8 mouse cellular contexts compared by ENCODE assay signal in the genomic region with DNA sequence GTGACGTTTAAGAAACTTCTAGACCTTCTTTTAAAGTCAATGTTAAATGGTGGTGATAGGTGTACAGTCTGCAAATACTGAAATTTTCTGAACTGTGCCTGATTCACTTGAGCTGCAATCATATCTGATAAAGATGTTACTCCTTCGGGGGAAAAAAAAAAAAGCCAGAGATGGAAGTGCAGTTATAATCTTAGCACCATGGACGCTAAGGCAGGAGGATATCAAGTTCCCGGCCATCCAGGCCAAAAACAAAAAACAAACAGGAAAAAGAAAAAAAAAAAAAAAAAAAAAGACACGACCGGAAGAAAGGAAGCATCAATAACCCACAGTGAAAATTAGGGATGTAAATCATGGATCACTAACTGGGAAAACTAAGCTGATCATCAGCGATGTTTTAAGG. TPM values are rescaled to one million over a fixed set of nuclear protein-coding genes. Genes with fewer than 3 reads are reported as not detected.
DNase-seq lines count a peak whose midpoint lies in the region; ATAC-seq and TF ChIP-seq lines count a peak whose summit lies in the region.

No protein-coding gene starts in this region.

- peak overlapping the region; percentile 95 for H3K4me3 ChIP-seq in heart, embryonic 16.5 days (ENCODE audit: low read length)
- H3K4me3 ChIP-seq in MEL (ENCODE audit: control insufficient read depth in 1 of 2, insufficient read depth in 1 of 2, low read depth in 2 of 2, low read length in 2 of 2) = peak overlapping the region; percentile 84 to 98
- peak overlapping the region; percentile 92 for H3K4me3 ChIP-seq in hindbrain, embryonic 11.5 days (ENCODE audit: low read depth, low read length)
- H3K4me3 ChIP-seq in midbrain, embryonic 10.5 days = peak overlapping the region; percentile 93

- TF ChIP-seq RAD21 in MEL (IDR thresholded peaks at IDR 0.05; ENCODE audit: low read depth, low read length) = no peak

- H3K4me1 ChIP-seq in heart, embryonic 16.5 days (ENCODE audit: control insufficient read depth, insufficient read depth, low read length) = peaks cover 28% of the 10 kb centered on the region
- peaks cover 5 to 11% of the 10 kb centered on the region in 2 experiments; a peak in 3 of 4 replicates for H3K4me1 ChIP-seq in MEL (ENCODE audit: control insufficient read depth in 1 of 2, insufficient read depth in 2 of 2, low read length in 2 of 2)
- H3K4me1 ChIP-seq in hindbrain, embryonic 11.5 days (replicated peaks; ENCODE audit: control insufficient read depth, insufficient read depth, low read length) = no peaks in the 10 kb centered on the region
- H3K4me1 ChIP-seq in midbrain, embryonic 10.5 days = peaks cover 29% of the 10 kb centered on the region

- H3K79me2 ChIP-seq in MEL (ENCODE audit: control insufficient read depth, insufficient read depth, low read length, poor library complexity) = peaks cover 45% of the 10 kb centered on the region

- 0 out of 2 replicates have a peak, but pooled peaks cover 2% of the 10 kb centered on the region for H3K36me3 ChIP-seq in heart, embryonic 16.5 days (ENCODE audit: control insufficient read depth, insufficient read depth)
- H3K36me3 ChIP-seq in MEL (ENCODE audit: control insufficient read depth in 1 of 2, insufficient read depth in 2 of 2, low read length in 2 of 2) = peaks cover 1 to 16% of the 10 kb centered on the region in 2 experiments
- H3K36me3 ChIP-seq in hindbrain, embryonic 11.5 days (ENCODE audit: control insufficient read depth, insufficient read depth, low read length) = no peaks in the 10 kb centered on the region
- peaks cover 17% of the 10 kb centered on the region for H3K36me3 ChIP-seq in midbrain, embryonic 10.5 days

- H3K4me2 ChIP-seq in heart, embryonic 16.5 days (ENCODE audit: low read depth, low read length) = peak overlapping the region; percentile 76
- peak overlapping the region; percentile 79 for H3K4me2 ChIP-seq in hindbrain, embryonic 11.5 days (replicated peaks; ENCODE audit: low read depth, low read length)

- WGBS in heart, embryonic 16.5 days = 15% methylated on average over 7 of the region's 7 CpGs
- 30% methylated on average over 7 of the region's 7 CpGs for WGBS in hindbrain, embryonic 11.5 days
- 32% methylated on average over 7 of the region's 7 CpGs for WGBS in midbrain, embryonic 10.5 days

- TF ChIP-seq EP300 in MEL (IDR thresholded peaks at IDR 0.05; ENCODE audit: low read depth in 1 of 2, low read length in 2 of 2) = no peak

- peak overlapping the region; percentile 100 for H3K9ac ChIP-seq in heart, embryonic 16.5 days (ENCODE audit: low read length)
- peak overlapping the region; percentile 97 for H3K9ac ChIP-seq in MEL (ENCODE audit: control insufficient read depth, low read depth, low read length, poor library complexity, severe bottlenecking)
- peak overlapping the region; percentile 89 for H3K9ac ChIP-seq in hindbrain, embryonic 11.5 days (ENCODE audit: low read depth, low read length)

- ATAC-seq in heart, embryonic 16.5 days (replicated peaks; ENCODE audit: extremely low read depth, insufficient read depth, low FRiP score) = no peak
- no peak for ATAC-seq in hindbrain, embryonic 11.5 days (ENCODE audit: low FRiP score)
- no peak for ATAC-seq in erythroid progenitor cell, adult 5-6 weeks (replicated peaks; ENCODE audit: low FRiP score, poor library complexity, severe bottlenecking)

- H3K27me3 ChIP-seq in heart, embryonic 16.5 days (ENCODE audit: control insufficient read depth, insufficient read depth, low read length) = no peaks in the 10 kb centered on the region
- no peaks in the 10 kb centered on the region for H3K27me3 ChIP-seq in MEL (ENCODE audit: control insufficient read depth in 1 of 2, insufficient read depth in 2 of 2, low read length in 2 of 2)
- H3K27me3 ChIP-seq in hindbrain, embryonic 11.5 days (ENCODE audit: control insufficient read depth, insufficient read depth, low read length) = no peaks in the 10 kb centered on the region
- no peaks in the 10 kb centered on the region for H3K27me3 ChIP-seq in midbrain, embryonic 10.5 days (ENCODE audit: low read depth, poor library complexity, severe bottlenecking)

- H3K9me3 ChIP-seq in heart, embryonic 16.5 days (replicated peaks; ENCODE audit: control insufficient read depth, low read length) = no peaks in the 10 kb centered on the region
- no peaks in the 10 kb centered on the region for H3K9me3 ChIP-seq in MEL (replicated peaks; ENCODE audit: insufficient read depth, low read length)
- H3K9me3 ChIP-seq in hindbrain, embryonic 11.5 days (ENCODE audit: control insufficient read depth, low read length) = no peaks in the 10 kb centered on the region
- no peaks in the 10 kb centered on the region for H3K9me3 ChIP-seq in midbrain, embryonic 10.5 days (replicated peaks)

- no peak for DNase-seq in heart, postnatal 14 days
- DNase-seq in MEL (ENCODE audit: low read depth, low spot score) = no peak
- DNase-seq in hindbrain, embryonic 11.5 days (ENCODE audit: low spot score) = no peak
- no peak for DNase-seq in midbrain, embryonic 10.5 days (ENCODE audit: low spot score)
- no peak for DNase-seq in right cerebral cortex, adult 18-20 months
- DNase-seq in thymus, postnatal 36 days = no peak

- TF ChIP-seq CTCF in MEL (IDR thresholded peaks at IDR 0.05 in 2 of 3, conservative IDR thresholded peaks at IDR 0.05 in 1 of 3; ENCODE audit: control insufficient read depth in 1 of 3, insufficient read depth in 1 of 3, low read depth in 2 of 3, low read length in 3 of 3, poor library complexity in 1 of 3, severe bottlenecking in 1 of 3) = no peak

- intact Hi-C loops in heart, postnatal 14 days (cut with DNase I) = loop anchor here (5.0 kb wide), 2 partner anchors 71 to 116 kb away; a partner anchor contains a TSS

- no peak for TF ChIP-seq POLR2A in MEL (IDR thresholded peaks at IDR 0.05; ENCODE audit: control insufficient read depth in 1 of 2, insufficient read depth in 1 of 2, low read depth in 1 of 2, low read length in 2 of 2, poor library complexity in 1 of 2)

- peak overlapping the region; percentile 99 for H3K27ac ChIP-seq in heart, embryonic 16.5 days (ENCODE audit: low read length)
- H3K27ac ChIP-seq in MEL (ENCODE audit: control insufficient read depth, low read depth, low read length) = peak overlapping the region; percentile 95
- no peak overlapping the region for H3K27ac ChIP-seq in hindbrain, embryonic 11.5 days (ENCODE audit: low read depth, low read length)
- H3K27ac ChIP-seq in midbrain, embryonic 10.5 days (replicated peaks) = 0 out of 2 replicates have a peak overlapping the region, but pooled peaks have one; percentile 100

TF ChIP-seq in MEL, 35 proteins besides CTCF, POLR2A, EP300 and RAD21:
- TF ChIP-seq USF1 (IDR thresholded peaks at IDR 0.05; ENCODE audit: low read depth, low read length) (no peak), MAZ (IDR thresholded peaks at IDR 0.05; ENCODE audit: low read depth, low read length) (no peak), ZNF384 (IDR thresholded peaks at IDR 0.05; ENCODE audit: low read depth, low read length) (peak; percentile 72; the same call in 1 of the 2 replicates), CHD1 (IDR thresholded peaks at IDR 0.05; ENCODE audit: low read depth, low read length) (0 out of 2 replicates have a peak, but pooled peaks have one; percentile 51), TAL1 (IDR thresholded peaks at IDR 0.05; ENCODE audit: low read length) (no peak)

RNA-seq across cellular contexts. Expression of a gene that starts 1.3 kb away (rescaled TPM):
- polyA plus RNA-seq in heart, embryonic 16.5 days (2015; fragmentation: Nextera tagmentation; extraction: Ambion mirVana) = 2.5 and 3.0 TPM in 2 replicates
- 10 to 100 TPM; 11.8 TPM for total RNA-seq in heart, postnatal 14 days (2021)
- 13.9 and 16.3 TPM in 2 replicates for total RNA-seq in MEL (2012; rRNA removed)
- polyA plus RNA-seq in MEL (2012; ENCODE audit: insufficient read depth in 1 of 2, insufficient read length in 2 of 2, low read depth in 1 of 2, low replicate concordance in 2 of 2, missing spikeins in 1 of 2) = 10 to 100 TPM; 23.1 to 37.9 TPM
- polyA plus RNA-seq in hindbrain, embryonic 11.5 days (2014; fragmentation: Nextera tagmentation; extraction: Ambion mirVana) = 3.7 and 5.6 TPM in 2 replicates
- 3.3 and 3.8 TPM in 2 replicates for polyA plus RNA-seq in midbrain, embryonic 10.5 days (2016; fragmentation: Nextera tagmentation; extraction: Ambion mirVana)
- total RNA-seq in erythroid progenitor cell, adult 5-6 weeks (2015; ENCODE audit: low replicate concordance) = 10.9 and 11.9 TPM in 2 replicates
- 10.0 and 11.1 TPM in 2 replicates for total RNA-seq in erythroid progenitor cell, adult 5-6 weeks (2017; ENCODE audit: low replicate concordance)
